Mouse (Mus musculus) fat pad, adult 2 months (tissue): ENCODE results near the gene Ttc29.

Source experiments
- DNase-seq: peaks from one replicate; pipeline ENCODE4 v3.0.0-alpha.2; 2011; ENCODE audit warnings: low read depth, low spot score; ENCODE audit errors: extremely low read depth

The Ttc29 gene

DNA sequence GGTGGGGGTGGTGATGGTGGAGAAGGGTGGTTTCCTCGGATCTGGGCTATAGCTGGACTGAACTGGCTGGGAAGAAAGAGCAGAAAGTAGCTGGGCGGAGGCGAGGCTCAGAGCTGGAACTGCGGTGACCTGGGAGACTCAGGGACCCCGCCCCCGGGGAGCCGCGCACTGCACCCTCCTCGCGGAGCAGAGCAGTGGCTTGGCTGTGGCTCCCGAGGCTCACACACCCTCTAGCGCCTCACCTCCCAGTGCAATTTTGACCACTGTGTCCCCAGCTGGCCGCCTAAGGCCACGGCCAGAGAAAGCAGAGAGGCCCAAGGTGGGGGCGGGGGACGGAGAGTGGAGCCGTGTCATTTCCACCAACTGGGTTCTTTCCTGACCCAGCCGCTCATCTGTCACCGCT, 207.0 kb downstream of the Ttc29 start:
- DNase-seq = no peak

DNA sequence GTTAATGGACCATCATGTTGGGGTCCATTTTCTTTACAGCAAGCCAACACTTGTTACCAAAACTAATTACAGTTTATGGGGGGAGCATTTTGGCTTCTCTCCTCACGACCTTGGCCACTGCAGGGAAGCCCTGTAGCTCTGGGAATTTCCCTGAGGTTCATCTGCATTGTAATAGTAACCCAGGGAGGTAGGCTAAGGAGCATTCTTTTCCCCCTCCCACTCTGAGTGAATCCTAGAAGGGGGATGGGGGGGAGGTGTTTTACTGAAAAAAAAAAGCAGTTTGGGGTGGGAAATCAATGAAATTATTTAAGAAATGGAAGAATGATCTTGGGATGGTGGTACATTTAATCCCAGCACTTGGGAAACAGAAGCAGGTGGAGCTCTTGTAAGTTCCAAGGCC, 210.8 kb downstream of the Ttc29 start:
- DNase-seq = no peak

DNA sequence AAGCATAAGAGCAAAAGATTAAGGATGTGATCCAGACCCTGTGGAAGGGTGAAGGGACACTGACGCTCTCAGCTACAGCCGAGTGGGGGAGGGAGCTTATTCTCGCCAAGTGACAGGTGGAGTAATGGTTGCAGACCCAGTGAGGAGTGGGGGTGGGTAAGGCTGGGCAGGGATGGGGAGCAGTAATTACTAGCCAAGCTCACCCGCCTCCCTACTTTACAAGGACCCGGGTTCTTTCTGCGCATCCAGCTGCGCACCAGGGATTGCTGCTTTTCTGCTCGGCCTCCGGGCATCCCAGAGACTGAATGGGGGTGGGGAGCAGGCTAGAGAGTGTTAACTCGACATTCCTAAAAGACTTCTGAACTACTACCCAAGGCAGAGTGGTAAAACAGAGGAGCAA, 213.4 kb downstream of the Ttc29 start:
- DNase-seq = no peak

DNA sequence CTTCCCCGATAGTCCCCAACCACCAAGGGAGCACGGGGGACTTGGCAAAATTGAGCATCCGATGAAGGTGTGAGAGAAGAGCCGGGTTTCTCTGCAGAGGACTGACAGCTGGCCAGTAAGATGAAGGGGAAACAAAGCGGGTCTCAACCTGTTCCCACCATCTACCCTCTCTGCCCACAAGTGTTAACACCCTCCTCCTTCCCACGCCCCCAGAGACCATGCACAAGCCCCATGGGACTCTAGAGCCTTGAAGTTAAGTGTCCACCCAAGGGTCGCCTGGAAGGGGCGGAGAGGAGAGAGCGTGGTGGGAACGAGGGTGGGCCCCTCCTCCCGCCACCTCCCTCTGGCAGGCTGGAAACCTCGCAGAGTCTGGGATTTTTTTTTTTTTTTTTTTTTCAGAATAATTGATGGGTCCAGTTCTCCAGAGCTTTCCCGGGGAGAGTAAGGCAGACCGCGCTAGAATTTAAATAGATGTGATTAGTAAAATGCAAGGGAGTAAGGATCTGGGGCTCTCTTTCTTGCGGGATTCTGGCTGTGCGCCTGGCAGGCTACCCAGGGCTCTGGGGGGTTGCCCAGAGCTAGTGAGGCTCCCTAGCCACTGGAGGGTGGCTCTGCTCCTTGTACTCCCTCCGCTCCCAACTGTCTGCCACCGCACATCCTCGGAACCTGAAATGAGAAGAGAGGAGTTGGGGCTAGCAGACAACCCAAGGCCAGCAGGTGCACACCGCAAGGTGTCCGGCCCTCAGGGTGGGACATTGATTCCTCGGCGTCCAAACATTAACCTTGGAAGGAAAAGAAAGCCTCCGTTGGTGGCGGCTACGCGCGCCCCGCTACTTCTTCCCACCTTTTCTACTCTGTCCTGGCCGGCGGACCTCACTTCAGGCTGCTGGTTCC, 214.0 kb downstream of the Ttc29 start:
- DNase-seq = no peak

DNA sequence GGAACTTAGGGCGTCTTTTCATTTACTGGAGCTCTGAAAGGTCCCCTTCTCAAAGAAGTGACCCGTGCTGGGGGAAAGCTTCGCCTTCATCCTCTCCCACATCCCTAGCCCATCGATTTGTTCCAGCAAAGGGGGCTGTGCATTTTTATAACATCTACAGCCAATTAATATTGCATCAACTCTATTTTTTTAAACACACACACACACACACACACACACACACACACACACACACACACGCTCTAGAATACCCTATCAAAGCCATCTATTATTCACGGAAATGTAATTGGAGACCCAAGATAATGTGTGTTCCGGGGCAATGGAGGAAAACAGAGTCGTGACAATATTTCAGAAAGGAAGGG, 214.7 kb downstream of the Ttc29 start:
- no peak for DNase-seq

DNA sequence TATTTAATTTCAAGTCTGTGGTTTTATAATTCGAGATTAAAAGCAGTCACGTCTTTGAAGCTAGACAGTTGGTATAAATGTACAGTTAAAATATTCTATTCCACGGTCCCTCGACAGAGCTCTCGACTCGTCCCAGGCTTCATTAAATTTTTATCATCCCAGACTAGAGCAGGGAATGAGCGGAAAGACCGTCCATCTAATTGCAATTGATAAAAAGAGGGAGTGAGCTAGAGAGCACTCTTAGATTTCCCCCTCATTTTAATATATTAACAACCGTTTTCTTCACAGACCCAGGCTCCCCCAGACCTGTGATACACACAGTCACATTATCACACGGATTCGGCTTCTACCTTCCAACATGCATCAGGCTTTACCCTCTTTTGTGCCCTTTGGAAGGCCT, 215.1 kb downstream of the Ttc29 start:
- DNase-seq = no peak

DNA sequence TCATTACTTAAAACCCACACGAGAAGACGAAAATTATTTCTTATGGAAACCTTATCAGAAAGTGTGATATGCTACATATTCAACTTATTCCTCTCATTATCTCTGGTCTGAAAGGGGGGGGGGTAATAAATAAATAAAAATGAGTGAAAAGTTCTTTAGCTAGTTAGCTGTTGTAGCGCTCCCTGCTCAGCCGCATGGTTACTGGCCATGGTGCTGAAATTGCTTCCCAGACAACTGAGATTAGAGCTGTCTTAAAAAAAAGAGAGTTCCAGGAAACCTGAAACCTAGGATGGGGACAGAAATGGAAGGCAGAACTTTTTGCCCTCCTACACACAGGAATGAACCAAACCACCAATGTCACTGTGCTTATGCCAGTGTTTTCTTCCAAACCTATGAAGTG, 218.3 kb downstream of the Ttc29 start:
- no peak for DNase-seq

DNA sequence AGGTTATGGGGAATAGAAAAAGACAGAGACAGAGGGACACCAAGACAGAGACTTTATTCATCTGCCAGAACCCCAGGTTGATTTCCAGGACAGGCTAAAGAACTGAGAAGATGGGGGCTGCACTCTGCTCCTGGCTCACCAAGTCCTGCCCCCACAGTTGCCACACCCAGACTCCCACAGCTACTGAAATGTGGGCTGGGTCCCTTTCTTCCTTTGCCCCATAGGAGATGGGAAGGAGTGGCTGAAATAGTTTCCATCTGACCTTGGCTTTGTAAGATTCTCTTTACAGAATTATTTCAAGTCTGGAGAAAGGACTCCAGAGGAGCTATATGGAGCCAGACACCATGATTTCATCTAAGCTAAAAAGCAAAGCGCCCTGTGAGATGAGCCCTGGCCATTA, 219.4 kb downstream of the Ttc29 start:
- DNase-seq = no peak

DNA sequence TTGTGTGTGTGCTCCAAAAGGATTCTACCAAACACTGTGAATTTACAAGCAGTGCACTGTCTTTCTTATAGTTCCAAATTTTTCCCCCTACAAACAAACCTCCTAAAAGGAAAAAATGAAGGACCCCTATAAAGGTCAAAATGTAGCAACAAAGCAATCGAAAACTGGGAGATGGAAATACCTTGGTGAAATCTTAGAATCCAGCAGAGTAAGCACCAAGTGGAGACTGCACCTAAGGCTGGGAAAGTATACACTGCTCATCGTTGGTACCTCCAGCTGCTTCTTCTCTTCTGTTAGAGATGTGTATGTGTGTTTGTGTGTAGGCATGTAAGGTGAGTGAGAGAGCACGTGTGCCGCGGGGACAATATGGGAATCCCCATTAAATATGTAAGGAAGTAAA, 220.2 kb downstream of the Ttc29 start:
- no peak for DNase-seq

DNA sequence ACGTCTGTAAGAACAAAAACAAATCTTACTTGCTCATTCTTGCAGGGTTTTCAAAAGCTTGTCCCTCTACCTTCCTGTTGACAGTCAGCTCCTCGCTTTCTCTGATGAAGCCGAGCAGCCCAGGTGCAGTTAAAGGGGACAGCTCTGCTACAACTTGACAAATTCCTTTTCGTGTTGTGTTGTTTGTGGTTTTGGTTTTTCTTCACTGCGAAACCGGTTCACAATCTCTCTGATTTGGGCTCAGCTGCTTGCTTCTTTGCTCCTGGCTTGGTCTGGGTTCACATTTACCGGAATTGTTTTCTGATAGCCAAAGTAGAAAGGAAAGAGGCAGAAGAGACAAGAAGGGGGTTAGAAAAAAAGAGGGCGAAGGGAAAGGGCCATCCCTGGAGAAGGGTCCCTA, 221.2 kb downstream of the Ttc29 start:
- no peak for DNase-seq

DNA sequence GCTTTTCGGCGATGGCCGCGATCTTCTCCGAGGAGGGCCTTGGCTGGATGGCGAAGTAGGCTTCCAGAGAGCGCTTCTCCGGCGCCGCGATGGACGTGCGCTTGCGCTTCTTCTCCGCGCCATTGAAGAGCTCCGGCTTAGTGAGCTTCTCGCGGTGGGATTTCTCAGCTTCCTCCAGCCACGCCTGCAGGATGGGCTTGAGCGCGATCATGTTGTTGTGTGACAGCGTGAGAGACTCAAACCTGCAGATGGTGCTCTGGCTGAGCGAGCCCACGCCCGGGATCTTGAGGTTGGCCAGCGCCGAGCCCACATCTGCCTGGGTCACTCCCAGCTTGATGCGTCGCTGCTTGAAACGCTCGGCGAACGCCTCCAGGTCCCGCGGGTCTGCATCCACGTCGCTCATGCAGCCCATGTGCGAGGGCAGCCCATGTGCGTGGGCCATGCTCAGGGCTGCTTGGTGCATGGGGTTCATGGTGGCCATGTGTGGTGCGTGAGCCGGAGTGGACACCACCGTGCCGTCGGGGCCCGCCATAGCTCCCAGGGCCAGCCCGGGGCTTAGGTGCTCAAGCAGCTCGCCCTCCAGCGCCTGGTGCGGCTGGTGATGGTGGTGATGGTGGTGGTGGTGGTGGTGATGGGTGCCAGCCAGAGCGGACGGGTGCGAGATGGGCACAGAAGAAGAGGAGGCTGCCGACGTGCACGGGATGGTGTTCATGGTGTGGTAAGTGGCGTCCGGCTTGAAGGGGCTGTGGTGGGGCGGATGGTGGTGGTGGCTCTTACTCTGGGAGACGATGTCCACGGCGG, 221.9 kb downstream of the Ttc29 start:
- DNase-seq = no peak

DNA sequence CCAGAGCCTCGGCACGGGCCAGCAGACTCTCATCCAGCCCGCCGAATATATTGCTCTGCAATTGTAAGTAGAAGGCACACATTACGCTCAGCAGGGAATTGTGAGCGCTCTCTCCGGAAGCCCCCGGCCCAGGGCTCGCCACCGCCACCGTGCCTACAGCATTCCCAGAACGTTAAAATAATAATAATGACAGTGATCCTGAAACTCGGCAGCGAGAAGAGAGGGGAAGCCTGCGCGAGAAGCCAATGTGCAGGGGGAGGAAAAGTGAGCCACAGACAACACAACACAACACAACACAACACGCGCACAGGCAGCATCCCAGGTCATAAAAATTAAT, 222.5 kb downstream of the Ttc29 start:
- no peak for DNase-seq

DNA sequence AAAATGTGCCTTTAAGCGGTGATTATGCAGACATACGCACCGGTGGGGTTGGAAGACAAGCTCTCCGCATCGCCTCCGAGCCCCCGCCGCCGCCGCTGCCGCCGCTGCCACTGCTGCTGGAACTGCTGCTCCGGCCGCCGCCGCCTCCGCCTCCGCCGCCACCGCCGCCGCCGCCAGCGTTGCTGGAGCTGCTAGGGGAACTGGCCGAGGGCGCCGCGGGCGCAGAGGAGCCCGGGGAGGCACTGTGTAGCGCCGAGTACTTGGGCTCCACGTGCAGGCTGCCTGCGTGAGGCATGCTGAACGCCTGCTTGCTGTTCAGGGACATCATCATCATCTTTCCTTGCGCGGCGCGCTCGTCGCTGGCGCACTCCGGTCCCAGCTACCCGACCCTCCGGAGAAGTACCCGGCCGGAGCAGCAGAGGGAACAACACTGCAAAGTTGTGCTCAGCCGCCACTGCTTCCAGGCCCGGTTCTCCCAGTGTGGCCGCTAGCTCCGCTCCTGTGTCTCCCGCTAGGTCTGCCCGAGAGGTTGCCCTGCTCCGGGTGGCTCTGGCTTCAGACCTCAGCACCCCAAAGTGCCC, 223.1 kb downstream of the Ttc29 start, which contains the start of gene Pou4f2:
TSS of gene Pou4f2 (minus strand) at position 575 of the 581 bp plus-strand sequence.
- no peak for DNase-seq

DNA sequence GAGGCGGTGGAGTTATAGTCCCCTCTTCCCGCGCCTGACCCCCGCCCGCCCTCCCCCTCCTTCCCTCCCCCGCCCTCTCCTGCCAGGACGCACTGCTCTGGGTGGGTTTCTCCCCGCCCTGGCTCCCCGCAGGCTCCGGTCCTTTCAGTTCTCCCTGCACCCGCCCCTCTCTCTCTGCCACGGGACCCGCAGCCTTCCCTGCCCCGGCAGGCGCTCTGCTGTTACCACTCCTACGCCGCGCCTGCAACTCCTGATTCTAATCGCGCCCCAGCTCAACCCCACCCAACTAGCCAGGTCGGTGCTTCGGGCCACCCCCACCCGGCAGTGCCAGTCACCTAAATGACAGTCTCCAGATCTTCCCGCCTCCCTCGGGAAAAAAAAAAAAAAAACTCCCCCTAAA, 223.6 kb downstream of the Ttc29 start:
- DNase-seq = no peak

DNA sequence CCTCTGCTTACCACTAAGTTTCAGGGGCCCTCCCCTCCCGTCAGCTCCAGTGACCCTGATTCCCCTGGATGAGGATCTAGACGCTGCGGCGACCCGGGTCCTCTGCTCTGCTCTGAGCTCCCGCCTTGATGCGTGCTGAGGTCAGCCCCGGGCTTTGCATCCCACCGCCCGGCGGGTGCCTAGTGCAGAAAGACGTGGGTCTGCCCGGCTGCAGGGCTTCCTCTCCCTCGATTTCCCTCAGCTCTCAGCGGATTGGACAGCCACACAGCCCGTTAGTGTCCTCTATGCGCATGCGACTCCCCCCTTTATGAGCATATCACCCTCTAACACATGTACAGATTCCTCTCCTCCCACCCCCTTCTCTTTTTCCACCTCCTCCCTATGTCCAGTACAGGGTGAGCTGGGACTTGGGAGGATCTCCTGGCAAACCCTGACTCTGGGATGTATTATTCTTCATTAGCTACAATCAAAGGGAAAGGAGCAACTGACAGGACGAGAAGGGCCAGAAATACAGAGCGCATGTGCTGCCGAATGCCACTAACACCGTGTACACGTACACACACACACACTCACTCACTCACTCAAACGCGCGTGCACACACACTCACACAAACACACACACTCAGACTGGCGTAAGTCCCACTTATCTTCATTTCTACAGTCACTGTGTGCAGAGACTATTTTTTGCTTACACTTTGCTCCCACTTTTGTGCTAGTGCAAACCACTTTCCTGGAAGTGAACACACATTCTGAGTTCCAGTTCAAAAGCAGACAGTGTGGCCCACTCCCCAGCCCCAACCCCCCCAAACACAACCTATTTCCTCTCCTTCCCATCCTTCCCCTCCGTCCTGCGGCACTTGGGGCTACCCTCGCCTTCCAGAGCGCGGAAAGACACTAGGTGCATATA, 224.3 kb downstream of the Ttc29 start:
- no peak for DNase-seq

DNA sequence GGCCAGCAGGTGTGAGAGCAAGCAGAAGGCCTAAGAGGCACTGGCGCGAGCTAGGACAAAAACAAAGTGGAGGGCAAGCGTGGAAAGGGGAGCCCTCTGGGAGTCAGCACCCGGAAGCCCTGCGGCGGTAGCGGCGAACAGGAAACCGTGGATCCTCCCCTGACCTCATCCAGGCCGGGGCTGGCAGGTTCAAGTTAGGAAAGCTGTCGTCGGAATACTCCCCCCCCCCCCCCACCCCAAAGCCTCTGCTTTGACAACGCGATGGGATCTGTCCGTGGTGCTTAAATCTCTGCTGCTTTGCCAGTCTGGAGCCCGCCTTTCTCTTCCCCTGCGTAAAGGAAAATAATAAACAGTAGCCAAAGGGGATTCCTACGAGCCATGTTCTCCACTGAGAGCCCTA, 225.0 kb downstream of the Ttc29 start:
- DNase-seq = no peak

DNA sequence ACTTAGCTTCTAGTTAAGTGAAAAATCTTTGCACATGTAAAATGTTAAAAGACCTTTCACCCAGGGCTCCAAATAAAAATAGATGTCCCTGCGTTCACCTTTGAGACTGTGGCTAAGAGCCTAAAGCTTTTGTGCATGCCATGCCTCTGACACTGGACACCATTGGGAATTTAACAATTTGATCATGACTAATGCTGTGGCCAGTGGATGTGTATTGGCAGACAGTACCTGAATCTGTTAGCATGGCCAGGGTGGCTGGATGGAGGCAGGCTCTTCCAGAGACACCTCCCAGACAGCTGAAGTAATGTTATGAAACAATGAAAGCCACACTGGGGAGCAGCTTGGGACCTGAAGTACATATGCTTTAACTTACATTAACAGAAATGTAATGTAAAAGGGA, 229.7 kb downstream of the Ttc29 start:
- no peak for DNase-seq
